Mouse (Mus musculus): ENCODE measurements around the gene Ccdc124.

GRCm38 (mm10) chr8:70898661-70899198, 25.0 kb upstream of the Ccdc124 start:
- TF ChIP-seq MAZ (IDR thresholded peaks at IDR 0.05; ENCODE audit: low read depth, low read length) (no peak), CTCF (conservative IDR thresholded peaks at IDR 0.05 in 1 of 2, IDR thresholded peaks at IDR 0.05 in 1 of 2; ENCODE audit: low read depth in 2 of 2, low read length in 2 of 2) (peak in 1 of 2 experiments; percentile 15; a peak in 1 of 4 replicates)

All from CH12.LX (cell line).